Mouse (Mus musculus) right cerebral cortex, postnatal 4 days (tissue): ENCODE measurements around the gene Oasl1.
A peak's percentile ranks its signal among the peaks of the same experiment; 100 is the strongest.
"Not testable (repeated sequence)": the region's sequence is repeated elsewhere in the genome, so short reads cannot be mapped to it uniquely, and the experiment has no call there.

ENCODE experiments used
- DNase-seq: peaks from one replicate; pipeline ENCODE4 v3.0.0-alpha.2; 2022

Oasl1 gene

GRCm38 (mm10) chr5:114922998-114923473 is at the start of gene Oasl1:
TSS of gene Oasl1 (plus strand) at chr5:114923240.
- DNase-seq = peak; percentile 30

GRCm38 (mm10) chr5:114875858-114876257 is 47.2 kb upstream of the Oasl1 start:
- no peak for DNase-seq

- no peak for DNase-seq
Observed at GRCm38 (mm10) chr5:114876331-114876730, 46.7 kb upstream of the Oasl1 start.

- no peak for DNase-seq
Observed at GRCm38 (mm10) chr5:114877487-114877886, 45.6 kb upstream of the Oasl1 start.

GRCm38 (mm10) chr5:114879399-114879798 is 43.6 kb upstream of the Oasl1 start:
- DNase-seq = no peak

GRCm38 (mm10) chr5:114882319-114882718 is 40.7 kb upstream of the Oasl1 start:
- not testable (repeated sequence) for DNase-seq

GRCm38 (mm10) chr5:114883022-114883421 is 40.0 kb upstream of the Oasl1 start:
- no peak for DNase-seq

GRCm38 (mm10) chr5:114886801-114887200 is 36.2 kb upstream of the Oasl1 start:
- DNase-seq = no peak

GRCm38 (mm10) chr5:114888995-114889394 is 34.0 kb upstream of the Oasl1 start:
- DNase-seq = no peak

GRCm38 (mm10) chr5:114895542-114895941 is 27.5 kb upstream of the Oasl1 start:
- no peak for DNase-seq

- no peak for DNase-seq
Observed at GRCm38 (mm10) chr5:114896688-114897373, 26.2 kb upstream of the Oasl1 start, which contains the start of gene Oasl2. TSS of gene Oasl2 (plus strand) at chr5:114896936.

GRCm38 (mm10) chr5:114897374-114897793 is 25.7 kb upstream of the Oasl1 start:
- no peak for DNase-seq

- no peak for DNase-seq
Observed at GRCm38 (mm10) chr5:114898857-114899256, 24.2 kb upstream of the Oasl1 start.

GRCm38 (mm10) chr5:114902413-114902812 is 20.6 kb upstream of the Oasl1 start:
- DNase-seq = peak; percentile 54

GRCm38 (mm10) chr5:114908598-114909305 is 14.3 kb upstream of the Oasl1 start:
- no peak for DNase-seq

- DNase-seq = no peak
Observed at GRCm38 (mm10) chr5:114913686-114914085, 9.4 kb upstream of the Oasl1 start.

- DNase-seq = no peak
Observed at GRCm38 (mm10) chr5:114914855-114915254, 8.2 kb upstream of the Oasl1 start.

GRCm38 (mm10) chr5:114915854-114916253 is 7.2 kb upstream of the Oasl1 start:
- DNase-seq = no peak

- DNase-seq = no peak
Observed at GRCm38 (mm10) chr5:114916777-114917176, 6.3 kb upstream of the Oasl1 start.

- DNase-seq = not testable (repeated sequence)
Observed at GRCm38 (mm10) chr5:114917357-114917756, 5.7 kb upstream of the Oasl1 start.

- no peak for DNase-seq
Observed at GRCm38 (mm10) chr5:114921551-114922365, 1.3 kb upstream of the Oasl1 start.

- DNase-seq = no peak
Observed at GRCm38 (mm10) chr5:114922366-114922731, 691 bp upstream of the Oasl1 start.

- no peak for DNase-seq
Observed at GRCm38 (mm10) chr5:114926153-114926684, 3.2 kb downstream of the Oasl1 start.
